Mouse (Mus musculus): ENCODE data around the gene Primpol.

The Primpol gene

GRCm38 (mm10) chr8:46603587-46603986 is 13.4 kb downstream of the Primpol start:
- DNase-seq (ENCODE audit: low read depth, low spot score): no peak

- DNase-seq (ENCODE audit: low read depth, low spot score): no peak
These were observed 15.9 kb downstream of the Primpol start for GRCm38 (mm10) chr8:46600959-46601707.

- no peak for DNase-seq (ENCODE audit: low read depth, low spot score)
These were observed 17.6 kb downstream of the Primpol start for GRCm38 (mm10) chr8:46599314-46599904.

GRCm38 (mm10) chr8:46598753-46599152 is 18.3 kb downstream of the Primpol start:
- no peak for DNase-seq (ENCODE audit: low read depth, low spot score)

- DNase-seq (ENCODE audit: low read depth, low spot score): no peak
These were observed 18.9 kb downstream of the Primpol start for GRCm38 (mm10) chr8:46598114-46598513.

- DNase-seq (ENCODE audit: low read depth, low spot score): no peak
These were observed 19.6 kb downstream of the Primpol start for GRCm38 (mm10) chr8:46597411-46597810.

GRCm38 (mm10) chr8:46596530-46596929 is 20.5 kb downstream of the Primpol start:
- no peak for DNase-seq (ENCODE audit: low read depth, low spot score)

- DNase-seq (ENCODE audit: low read depth, low spot score): no peak
These were observed 21.4 kb downstream of the Primpol start for GRCm38 (mm10) chr8:46595593-46595992.

GRCm38 (mm10) chr8:46593772-46594171 is 23.2 kb downstream of the Primpol start:
- no peak for DNase-seq (ENCODE audit: low read depth, low spot score)

- DNase-seq (ENCODE audit: low read depth, low spot score): no peak
These were observed 23.9 kb downstream of the Primpol start for GRCm38 (mm10) chr8:46593067-46593466.

GRCm38 (mm10) chr8:46588663-46589062 is 28.3 kb downstream of the Primpol start:
- no peak for DNase-seq (ENCODE audit: low read depth, low spot score)

- DNase-seq (ENCODE audit: low read depth, low spot score): no peak
These were observed 29.1 kb downstream of the Primpol start for GRCm38 (mm10) chr8:46587911-46588310.

- no peak for DNase-seq (ENCODE audit: low read depth, low spot score)
These were observed 31.4 kb downstream of the Primpol start for GRCm38 (mm10) chr8:46585576-46585975.

GRCm38 (mm10) chr8:46584328-46584727 is 32.7 kb downstream of the Primpol start:
- DNase-seq (ENCODE audit: low read depth, low spot score): peak; percentile 80

GRCm38 (mm10) chr8:46578794-46579193 is 38.2 kb downstream of the Primpol start:
- DNase-seq (ENCODE audit: low read depth, low spot score): no peak

GRCm38 (mm10) chr8:46573964-46574363 is 43.0 kb downstream of the Primpol start:
- peak; percentile 30 for DNase-seq (ENCODE audit: low read depth, low spot score)

- DNase-seq (ENCODE audit: low read depth, low spot score): peak; percentile 69
These were observed 43.6 kb downstream of the Primpol start for GRCm38 (mm10) chr8:46573446-46573845.

- DNase-seq (ENCODE audit: low read depth, low spot score): no peak
These were observed 46.3 kb downstream of the Primpol start for GRCm38 (mm10) chr8:46570673-46571072.

GRCm38 (mm10) chr8:46569659-46570441 is 47.2 kb downstream of the Primpol start:
- no peak for DNase-seq (ENCODE audit: low read depth, low spot score)

GRCm38 (mm10) chr8:46568942-46569341 is 48.1 kb downstream of the Primpol start:
- DNase-seq (ENCODE audit: low read depth, low spot score): peak; percentile 48

- DNase-seq (ENCODE audit: low read depth, low spot score): no peak
These were observed 49.1 kb downstream of the Primpol start for GRCm38 (mm10) chr8:46567946-46568345.

GRCm38 (mm10) chr8:46566914-46567529 is 50.0 kb downstream of the Primpol start:
- DNase-seq (ENCODE audit: low read depth, low spot score): no peak
